ENCODE assay signal across 12 mouse cellular contexts in the genomic region with DNA sequence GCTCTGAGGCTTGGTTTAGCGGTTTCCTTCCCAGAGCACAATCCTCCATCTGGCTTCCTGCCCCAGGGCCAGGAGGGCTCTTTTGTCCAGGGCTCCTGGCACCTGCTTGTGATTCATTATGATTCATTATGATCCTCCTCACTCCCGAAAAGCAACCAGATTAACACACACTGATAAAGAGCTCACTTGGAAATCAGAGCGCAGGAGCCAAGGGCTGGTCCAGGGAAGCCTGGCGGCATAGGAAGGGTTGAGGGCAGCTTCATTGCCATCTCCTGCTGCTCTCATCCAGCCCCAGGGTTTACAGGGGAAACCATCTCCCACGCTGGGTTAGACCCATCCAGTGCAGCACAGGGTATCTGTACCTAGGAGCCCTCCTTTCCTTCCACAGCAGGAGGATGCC.
DNase-seq lines count a peak whose midpoint lies in the region; ATAC-seq and TF ChIP-seq lines count a peak whose summit lies in the region.
"Had no signal": no experiment of that assay in that cellular context is flagged by ENCODE, and none has a peak within 500 bp of the region (broad histone marks: within the 10 kb centered on the region; RNA-seq: fewer than 3 reads in every experiment).

No protein-coding gene starts in this region.

- DNase-seq in neural tube, embryonic 10.5 days (ENCODE audit: extremely low spot score, low spot score) = no peak
- peak; percentile 40 to 52 for DNase-seq in cerebellum, postnatal 36 days
- DNase-seq in lung, postnatal 0 days (ENCODE audit: low spot score) = no peak
- DNase-seq in thymus, postnatal 14 days = no peak
- DNase-seq in thymus, adult 2 months = no peak
- DNase-seq: layer of hippocampus, adult 9-11 months; right cerebral cortex, postnatal 4 days had no signal

- no peak overlapping the region for H3K4me2 ChIP-seq in neural tube, embryonic 12.5 days (replicated peaks)
- H3K4me2 ChIP-seq in hindbrain, embryonic 15.5 days = no peak overlapping the region
- no peak overlapping the region for H3K4me2 ChIP-seq in lung, postnatal 0 days (replicated peaks; ENCODE audit: low read depth, low read length)
- H3K4me2 ChIP-seq: heart, embryonic 13.5 days; limb, embryonic 15.5 days had no signal

- 50% methylated on average over 5 of the region's 5 CpGs for WGBS in neural tube, embryonic 12.5 days
- 26% methylated on average over 5 of the region's 5 CpGs for WGBS in hindbrain, embryonic 15.5 days
- 60% methylated on average over 5 of the region's 5 CpGs for WGBS in lung, postnatal 0 days
- WGBS in thymus, adult 2 months = 56% methylated on average over 5 of the region's 5 CpGs

- TF ChIP-seq EP300 in lung, postnatal 0 days (IDR thresholded peaks at IDR 0.05) = no peak

- H3K27me3 ChIP-seq in neural tube, embryonic 12.5 days (replicated peaks) = no peaks in the 10 kb centered on the region
- H3K27me3 ChIP-seq in hindbrain, embryonic 15.5 days = no peaks in the 10 kb centered on the region
- no peaks in the 10 kb centered on the region for H3K27me3 ChIP-seq in lung, postnatal 0 days (replicated peaks; ENCODE audit: insufficient read depth, low read length)
- no peaks in the 10 kb centered on the region for H3K27me3 ChIP-seq in thymus, adult 2 months (ENCODE audit: control insufficient read depth, insufficient read depth, low read length)
- H3K27me3 ChIP-seq: heart, embryonic 13.5 days; limb, embryonic 15.5 days had no signal

- no peak for TF ChIP-seq POLR2A in thymus, adult 2 months (IDR thresholded peaks at IDR 0.05; ENCODE audit: control insufficient read depth, extremely low read depth, insufficient read depth, low read length, poor library complexity)

- 0 out of 2 replicates have a peak overlapping the region, but pooled peaks have one; percentile 13 for H3K9ac ChIP-seq in neural tube, embryonic 12.5 days
- H3K9ac ChIP-seq in hindbrain, embryonic 15.5 days = no peak overlapping the region
- H3K9ac ChIP-seq in lung, postnatal 0 days (replicated peaks; ENCODE audit: low read depth) = no peak overlapping the region
- H3K9ac ChIP-seq: heart, embryonic 13.5 days; limb, embryonic 15.5 days had no signal

- no peaks in the 10 kb centered on the region for H3K36me3 ChIP-seq in neural tube, embryonic 12.5 days
- H3K36me3 ChIP-seq in hindbrain, embryonic 15.5 days = no peaks in the 10 kb centered on the region
- H3K36me3 ChIP-seq in lung, postnatal 0 days (ENCODE audit: insufficient read depth, low read length) = no peaks in the 10 kb centered on the region
- no peaks in the 10 kb centered on the region for H3K36me3 ChIP-seq in thymus, adult 2 months (ENCODE audit: control insufficient read depth, insufficient read depth, low read length)
- H3K36me3 ChIP-seq: heart, embryonic 13.5 days; limb, embryonic 15.5 days had no signal

- H3K4me1 ChIP-seq in neural tube, embryonic 12.5 days = peaks cover 27% of the 10 kb centered on the region
- peaks cover 16% of the 10 kb centered on the region for H3K4me1 ChIP-seq in hindbrain, embryonic 15.5 days (replicated peaks)
- H3K4me1 ChIP-seq in lung, postnatal 0 days (ENCODE audit: insufficient read depth, low read depth, low read length) = no peaks in the 10 kb centered on the region
- no peaks in the 10 kb centered on the region for H3K4me1 ChIP-seq in thymus, adult 2 months (replicated peaks; ENCODE audit: control insufficient read depth, insufficient read depth, low read length)

- ATAC-seq in neural tube, embryonic 12.5 days (ENCODE audit: low FRiP score, low read depth) = peak; percentile 56
- peak; percentile 54; the same call in 1 of the 2 replicates for ATAC-seq in hindbrain, embryonic 15.5 days (ENCODE audit: low FRiP score, low read depth)
- ATAC-seq in lung, postnatal 0 days = no peak
- ATAC-seq: intestine, embryonic 16.5 days had no signal

- TF ChIP-seq CTCF in lung, postnatal 0 days (IDR thresholded peaks at IDR 0.05) = no peak
- TF ChIP-seq CTCF in thymus, adult 2 months (IDR thresholded peaks at IDR 0.05; ENCODE audit: borderline replicate concordance, control insufficient read depth, extremely low read depth, insufficient read depth, low read length, poor library complexity) = no peak

- H3K4me3 ChIP-seq in neural tube, embryonic 12.5 days = no peak overlapping the region
- H3K4me3 ChIP-seq in hindbrain, embryonic 15.5 days = no peak overlapping the region
- no peak overlapping the region for H3K4me3 ChIP-seq in lung, postnatal 0 days (ENCODE audit: low read depth, low read length)
- H3K4me3 ChIP-seq in thymus, adult 2 months (ENCODE audit: control insufficient read depth, insufficient read depth, low read length) = no peak overlapping the region
- H3K4me3 ChIP-seq: heart, embryonic 13.5 days; limb, embryonic 15.5 days had no signal

- no peaks in the 10 kb centered on the region for H3K9me3 ChIP-seq in neural tube, embryonic 12.5 days
- no peaks in the 10 kb centered on the region for H3K9me3 ChIP-seq in hindbrain, embryonic 15.5 days
- no peaks in the 10 kb centered on the region for H3K9me3 ChIP-seq in lung, postnatal 0 days (ENCODE audit: low read length)
- H3K9me3 ChIP-seq: limb, embryonic 15.5 days had no signal

- H3K27ac ChIP-seq in neural tube, embryonic 12.5 days = no peak overlapping the region
- no peak overlapping the region for H3K27ac ChIP-seq in hindbrain, embryonic 15.5 days (replicated peaks)
- no peak overlapping the region for H3K27ac ChIP-seq in lung, postnatal 0 days (ENCODE audit: low read length)
- H3K27ac ChIP-seq in thymus, adult 2 months (ENCODE audit: control insufficient read depth, insufficient read depth, low read length) = no peak overlapping the region
- H3K27ac ChIP-seq: heart, embryonic 13.5 days; limb, embryonic 15.5 days had no signal

Comparison
In these comparisons a context has a peak if more than half of its experiments do, and no peak if none do; other contexts are left out.
1. DNase-seq: peak in cerebellum, postnatal 36 days (2 of 2); none in neural tube, embryonic 10.5 days (single experiment), lung, postnatal 0 days (single experiment), thymus, postnatal 14 days (single experiment) and thymus, adult 2 months (single experiment).